Mouse (Mus musculus) myocyte (in vitro differentiated cells): ENCODE results near the gene 4933406M09Rik.

Experiments
- POLR2AphosphoS2 ChIP-seq: IDR thresholded peaks from one replicate; pipeline ENCODE4 v1.6.1; 2011; ENCODE audit warnings: low read depth, control low read depth; ENCODE audit not compliant: insufficient read length
- TCF12 ChIP-seq: IDR thresholded peaks from one replicate; pipeline ENCODE4 v1.6.1; 2011; ENCODE audit warnings: mild to moderate bottlenecking, control low read depth; ENCODE audit not compliant: poor library complexity, insufficient read depth, severe bottlenecking

DNA sequence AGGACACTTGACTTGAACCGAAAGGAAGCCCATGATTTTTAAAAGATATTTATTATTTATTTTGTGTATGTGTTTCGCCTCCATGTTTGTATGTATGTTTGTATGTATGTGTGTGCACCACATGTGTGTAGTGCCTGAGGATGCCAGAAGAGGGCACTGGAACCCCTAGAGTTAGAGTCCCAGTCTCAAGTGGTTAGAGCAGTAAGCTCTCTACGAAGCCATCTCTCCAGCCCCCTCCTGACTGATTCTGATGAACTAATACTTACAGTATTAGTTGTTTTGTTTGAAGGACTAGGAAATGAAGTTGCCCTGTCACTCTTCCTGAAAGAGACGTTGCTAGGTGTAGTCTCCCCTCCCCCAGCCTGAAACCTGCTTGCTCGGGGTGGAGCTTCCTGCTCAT is 14.0 kb downstream of the 4933406M09Rik start:
- TF ChIP-seq POLR2AphosphoS2 (no peak), TCF12 (no peak)
